Mouse (Mus musculus) liver, adult 2 months (tissue): Measurements from ENCODE around the gene E130308A19Rik. TPM values are rescaled to one million over a fixed set of nuclear protein-coding genes. Genes with fewer than 3 reads are reported as not detected.

Source experiments
- DNase-seq: peaks from one replicate; pipeline ENCODE4 v3.0.0-alpha.2; 2011; ENCODE audit warnings: low read depth, low spot score; ENCODE audit errors: extremely low read depth
- H3K27ac ChIP-seq: fragments of 200-500 bp; replicated peaks from 2 replicates; pipeline ENCODE4 v1.5.1; 2012; ENCODE audit warnings: low read depth, mild to moderate bottlenecking, control low read depth, inconsistent platforms, low read length; ENCODE audit not compliant: insufficient read depth
- H3K27me3 ChIP-seq: fragments of 200-500 bp; 2 replicates; pipeline ENCODE4 v1.6.1; 2012; ENCODE audit warnings: mild to moderate bottlenecking, moderate library complexity, low read length, inconsistent platforms; ENCODE audit not compliant: control insufficient read depth, insufficient read depth
- H3K36me3 ChIP-seq: fragments of 200-500 bp; 2 replicates; pipeline ENCODE4 v1.6.1; 2012; ENCODE audit warnings: low read length, inconsistent platforms; ENCODE audit not compliant: control insufficient read depth, insufficient read depth
- H3K4me1 ChIP-seq: fragments of 200-500 bp; 2 replicates; pipeline ENCODE4 v1.6.1; 2011; ENCODE audit warnings: low read length; ENCODE audit not compliant: control insufficient read depth, insufficient read depth
- H3K4me3 ChIP-seq: fragments of 200-500 bp; 2 replicates; pipeline ENCODE4 v1.5.1; 2011; ENCODE audit warnings: low read depth, mild to moderate bottlenecking, control low read depth, low read length, moderate library complexity; ENCODE audit not compliant: insufficient read depth
- H3K79me2 ChIP-seq: fragments of 200-500 bp; 2 replicates; pipeline ENCODE4 v1.6.1; 2012; ENCODE audit warnings: inconsistent platforms, mild to moderate bottlenecking, low read length, moderate library complexity; ENCODE audit not compliant: control insufficient read depth, insufficient read depth
- H3K9ac ChIP-seq: fragments of 200-500 bp; 2 replicates; pipeline ENCODE4 v1.6.1; 2012; ENCODE audit warnings: low read depth, mild to moderate bottlenecking, control low read depth, inconsistent platforms, low read length
- CTCF ChIP-seq: fragments of 200-500 bp; IDR thresholded peaks from 2 replicates; pipeline ENCODE4 v1.5.1; 2011; ENCODE audit warnings: low read depth, low read length, control low read depth
- POLR2A ChIP-seq: fragments of 200-500 bp; IDR thresholded peaks from 2 replicates; pipeline ENCODE4 v1.6.1; 2011; ENCODE audit warnings: low read length, control low read depth; ENCODE audit not compliant: insufficient read depth; ENCODE audit errors: extremely low read depth
- WGBS: fragments of 180-500 bp; shearing (Covaris S2); methylation state at CpG from one replicate; pipeline ENCODE4 v1.1.7; 2018; 5-methylcytosine and 5-hydroxymethylcytosine counted together
- polyA plus RNA-seq: library from polyadenylated mRNA; depleted of rRNA; stranded (reverse); fragments of >200 nt; gene quantifications from 2 replicates; pipeline ENCODE4 v1.2.3, GENCODE M21; 2012
- total RNA-seq: library from RNA; depleted of rRNA; stranded (reverse); fragments of >200 nt; gene quantifications from 2 replicates; pipeline ENCODE4 v1.2.3, GENCODE M21; 2014

Gene E130308A19Rik
- total and polyA plus RNA-seq, 2 experiments: 1.5 to 2.6 TPM

GRCm38 (mm10) chr4:59605501-59605900 is 20.5 kb upstream of the E130308A19Rik start:
- H3K4me1 ChIP-seq: no peaks in the 10 kb centered on the region
- peaks cover 35% of the 10 kb centered on the region for H3K36me3 ChIP-seq
- TF ChIP-seq POLR2A: no peak
- TF ChIP-seq CTCF: no peak
- no peak overlapping the region for H3K27ac ChIP-seq
- 100% methylated on average over 3 of the region's 3 CpGs for WGBS
- H3K9ac ChIP-seq: no peak overlapping the region
- no peaks in the 10 kb centered on the region for H3K79me2 ChIP-seq
- H3K4me3 ChIP-seq: no peak overlapping the region
- no peak for DNase-seq
- H3K27me3 ChIP-seq: no peaks in the 10 kb centered on the region

GRCm38 (mm10) chr4:59610411-59610810 is 15.6 kb upstream of the E130308A19Rik start:
- no peak for DNase-seq
- Histone ChIP-seq H3K27ac (no peak overlapping the region), H3K27me3 (no peaks in the 10 kb centered on the region), H3K36me3 (peaks cover 50% of the 10 kb centered on the region), H3K79me2 (no peaks in the 10 kb centered on the region), H3K4me3 (no peak overlapping the region), H3K4me1 (no peaks in the 10 kb centered on the region; the same call in 1 of the 2 replicates), H3K9ac (no peak overlapping the region)
- no peak for TF ChIP-seq CTCF
- no peak for TF ChIP-seq POLR2A
- WGBS: 90% methylated on average over 3 of the region's 3 CpGs

GRCm38 (mm10) chr4:59614986-59615385 is 11.0 kb upstream of the E130308A19Rik start:
- H3K27ac ChIP-seq: no peak overlapping the region
- TF ChIP-seq CTCF: no peak
- TF ChIP-seq POLR2A: no peak
- 7% methylated on average over 1 of the region's 1 CpGs for WGBS
- peaks cover 49% of the 10 kb centered on the region for H3K36me3 ChIP-seq
- no peaks in the 10 kb centered on the region for H3K79me2 ChIP-seq
- H3K4me1 ChIP-seq: no peaks in the 10 kb centered on the region; the same call in 1 of the 2 replicates
- H3K27me3 ChIP-seq: no peaks in the 10 kb centered on the region
- peak; percentile 46 for DNase-seq
- H3K9ac ChIP-seq: no peak overlapping the region
- H3K4me3 ChIP-seq: no peak overlapping the region

- 94% methylated on average over 5 of the region's 5 CpGs for WGBS
- Histone ChIP-seq H3K27me3 (no peaks in the 10 kb centered on the region), H3K9ac (no peak overlapping the region), H3K4me3 (no peak overlapping the region), H3K79me2 (no peaks in the 10 kb centered on the region), H3K36me3 (peaks cover 14% of the 10 kb centered on the region), H3K4me1 (no peaks in the 10 kb centered on the region; the same call in 1 of the 2 replicates), H3K27ac (no peak overlapping the region)
- no peak for TF ChIP-seq POLR2A
- no peak for TF ChIP-seq CTCF
- DNase-seq: no peak
Observed at GRCm38 (mm10) chr4:59619611-59620245, 6.3 kb upstream of the E130308A19Rik start.

- H3K79me2 ChIP-seq: peaks cover 6% of the 10 kb centered on the region; the same call in 1 of the 2 replicates
- peaks cover 4% of the 10 kb centered on the region; the same call in 1 of the 2 replicates for H3K4me1 ChIP-seq
- peak overlapping the region; percentile 91 for H3K9ac ChIP-seq
- peak overlapping the region; percentile 98 for H3K4me3 ChIP-seq
- TF ChIP-seq POLR2A: no peak
- TF ChIP-seq CTCF: no peak
- 2% methylated on average over 18 of the region's 18 CpGs for WGBS
- H3K27me3 ChIP-seq: no peaks in the 10 kb centered on the region
- peak overlapping the region; percentile 67 for H3K27ac ChIP-seq
- peak; percentile 34 for DNase-seq
- no peaks in the 10 kb centered on the region; the same call in 1 of the 2 replicates for H3K36me3 ChIP-seq
Observed at GRCm38 (mm10) chr4:59625676-59625997, 374 bp upstream of the E130308A19Rik start.

GRCm38 (mm10) chr4:59628255-59628654 is 2.2 kb downstream of the E130308A19Rik start:
- H3K27ac ChIP-seq: no peak overlapping the region
- H3K36me3 ChIP-seq: no peaks in the 10 kb centered on the region
- peaks cover 14% of the 10 kb centered on the region; the same call in 1 of the 2 replicates for H3K79me2 ChIP-seq
- 63% methylated on average over 4 of the region's 4 CpGs for WGBS
- no peak for DNase-seq
- no peak overlapping the region for H3K4me3 ChIP-seq
- TF ChIP-seq CTCF: no peak
- TF ChIP-seq POLR2A: no peak
- H3K4me1 ChIP-seq: peaks cover 4% of the 10 kb centered on the region; the same call in 1 of the 2 replicates
- H3K9ac ChIP-seq: no peak overlapping the region
- H3K27me3 ChIP-seq: no peaks in the 10 kb centered on the region
